Mouse (Mus musculus) spleen, adult 2 months (tissue): ENCODE measurements at regions not wholly inside any gene's neighbourhood (a gene's known extent, or its start where the extent isn't known, plus 50 kb on each side); places are given as distances from the start of the nearest gene placed in this dataset.

Experiments used
- DNase-seq, 2 experiments: peaks; one replicate each; pipeline versions ENCODE4 v3.0.0 to v3.0.0-alpha.2; 2012 to 2021; ENCODE audit warnings: low spot score in 2 of 2, low read depth in 1 of 2
- H3K27ac ChIP-seq: fragments of 200-500 bp; 2 replicates; pipeline ENCODE4 v1.5.1; 2012; ENCODE audit warnings: low read length, inconsistent platforms; ENCODE audit not compliant: insufficient read depth
- H3K27me3 ChIP-seq: fragments of 200-500 bp; 2 replicates; pipeline ENCODE4 v1.6.1; 2012; ENCODE audit warnings: mild to moderate bottlenecking, moderate library complexity, low read length, inconsistent platforms; ENCODE audit not compliant: control insufficient read depth, insufficient read depth
- H3K36me3 ChIP-seq: fragments of 200-500 bp; 2 replicates; pipeline ENCODE4 v1.6.1; 2012; ENCODE audit warnings: mild to moderate bottlenecking, low read length, inconsistent platforms; ENCODE audit not compliant: control insufficient read depth, insufficient read depth
- H3K4me1 ChIP-seq: fragments of 200-500 bp; 2 replicates; pipeline ENCODE4 v1.6.1; 2011; ENCODE audit warnings: inconsistent platforms; ENCODE audit not compliant: control insufficient read depth, insufficient read depth, insufficient read length
- H3K4me3 ChIP-seq: fragments of 200-500 bp; 2 replicates; pipeline ENCODE4 v1.5.1; 2011; ENCODE audit warnings: mild to moderate bottlenecking, inconsistent platforms; ENCODE audit not compliant: insufficient read depth, insufficient read length; ENCODE audit errors: extremely low read depth
- CTCF ChIP-seq: fragments of 200-500 bp; IDR thresholded peaks from 2 replicates; pipeline ENCODE4 v1.5.1; 2011; ENCODE audit warnings: mild to moderate bottlenecking, inconsistent platforms; ENCODE audit not compliant: insufficient read depth, insufficient read length, insufficient replicate concordance; ENCODE audit errors: extremely low read depth
- POLR2A ChIP-seq: fragments of 200-500 bp; IDR thresholded peaks from 2 replicates; pipeline ENCODE4 v1.6.1; 2011; ENCODE audit warnings: low read depth, low read length, inconsistent platforms
- whole genome bisulfite sequencing: fragments of 180-500 bp; shearing (Covaris S2); methylation state at CpG from one replicate; pipeline ENCODE4 v1.1.7; 2018; 5-methylcytosine and 5-hydroxymethylcytosine counted together

DNA sequence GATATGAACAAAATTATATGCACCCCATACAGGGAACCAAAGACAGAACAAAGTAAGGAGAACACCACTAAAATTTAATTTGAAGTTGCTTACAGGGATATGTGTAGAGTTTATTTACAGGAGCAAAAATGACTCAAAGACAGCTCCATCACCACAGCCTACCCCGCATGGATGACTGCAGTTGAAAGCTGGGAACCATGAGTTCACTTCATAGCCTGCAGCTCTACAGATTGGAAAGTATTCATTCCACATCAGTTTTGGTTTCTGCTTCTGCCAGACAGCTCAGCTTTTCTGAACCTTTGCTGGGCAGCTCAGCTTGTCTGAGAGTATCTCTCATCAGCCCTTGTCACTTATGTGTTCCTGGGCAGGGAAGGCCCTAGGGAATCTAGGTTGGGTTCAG, 160.6 kb upstream of the Sema3d start:
- WGBS: 100% methylated on average over 1 of the region's 1 CpGs
- no peaks in the 10 kb centered on the region for H3K4me1 ChIP-seq
- TF ChIP-seq CTCF (no peak), POLR2A (no peak)
- H3K4me3 ChIP-seq: no peak overlapping the region
- no peaks in the 10 kb centered on the region for H3K36me3 ChIP-seq
- H3K27me3 ChIP-seq: no peaks in the 10 kb centered on the region
- H3K27ac ChIP-seq: no peak overlapping the region
- DNase-seq: no peak

DNA sequence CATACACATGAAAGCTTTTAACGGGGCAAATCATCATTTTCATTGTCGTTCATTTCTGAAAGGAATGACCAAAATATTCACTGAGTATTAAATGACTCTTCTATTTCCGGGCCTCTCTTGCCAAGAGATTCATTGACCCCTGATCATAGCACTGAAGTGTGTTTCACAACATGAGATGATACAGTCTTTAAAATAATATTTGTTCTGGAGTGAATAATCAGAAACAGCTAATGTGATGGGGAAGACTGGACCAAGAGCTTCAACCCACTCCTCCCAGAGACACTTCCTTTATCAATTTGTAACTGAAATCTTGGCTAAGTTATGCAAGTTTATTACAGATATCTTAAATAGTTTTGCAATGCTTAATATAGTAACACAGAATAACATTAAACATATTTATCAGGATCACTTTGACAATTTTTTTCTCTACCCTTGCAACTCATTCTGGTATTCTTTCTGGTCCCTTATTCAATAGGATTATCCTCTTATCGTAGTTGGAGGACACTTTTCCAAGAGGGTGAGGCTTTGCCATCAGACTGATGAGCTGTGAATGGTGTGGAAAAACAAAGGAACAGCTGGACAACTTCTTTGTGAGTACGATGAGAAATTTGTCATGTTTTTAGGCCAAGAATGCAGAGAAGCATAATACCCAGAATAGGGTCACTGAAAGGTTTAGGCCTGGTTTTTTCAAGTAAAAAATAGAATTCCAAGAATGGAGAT, 149.6 kb upstream of the Sema3d start:
- no peak for DNase-seq
- TF ChIP-seq CTCF: no peak
- no peak for TF ChIP-seq POLR2A
- WGBS: 86% methylated on average over 5 of the region's 5 CpGs
- Histone ChIP-seq H3K27me3 (no peaks in the 10 kb centered on the region), H3K4me1 (no peaks in the 10 kb centered on the region), H3K27ac (no peak overlapping the region), H3K4me3 (no peak overlapping the region), H3K36me3 (no peaks in the 10 kb centered on the region)

- H3K36me3 ChIP-seq: no peaks in the 10 kb centered on the region
- no peak overlapping the region for H3K4me3 ChIP-seq
- H3K27ac ChIP-seq: no peak overlapping the region
- 81% methylated on average over 9 of the region's 9 CpGs for WGBS
- TF ChIP-seq POLR2A (no peak), CTCF (no peak)
- no peaks in the 10 kb centered on the region for H3K27me3 ChIP-seq
- no peaks in the 10 kb centered on the region for H3K4me1 ChIP-seq
- no peak for DNase-seq
These were observed 139.9 kb upstream of the Sema3d start for GRCm38 (mm10) chr5:12243179-12243805.

- Histone ChIP-seq H3K27ac (no peak overlapping the region), H3K27me3 (no peaks in the 10 kb centered on the region), H3K4me3 (no peak overlapping the region), H3K36me3 (no peaks in the 10 kb centered on the region), H3K4me1 (no peaks in the 10 kb centered on the region)
- WGBS: 39% methylated on average over 4 of the region's 4 CpGs
- no peak for DNase-seq
- no peak for TF ChIP-seq CTCF
- no peak for TF ChIP-seq POLR2A
These were observed 89.5 kb upstream of the Sema3d start for GRCm38 (mm10) chr5:12293685-12294084.

GRCm38 (mm10) chr5:12297331-12297730, 85.9 kb upstream of the Sema3d start:
- no peaks in the 10 kb centered on the region for H3K36me3 ChIP-seq
- no peaks in the 10 kb centered on the region for H3K27me3 ChIP-seq
- no peak overlapping the region for H3K27ac ChIP-seq
- no peak overlapping the region for H3K4me3 ChIP-seq
- WGBS: 90% methylated on average over 2 of the region's 2 CpGs
- TF ChIP-seq CTCF: no peak
- TF ChIP-seq POLR2A: no peak
- H3K4me1 ChIP-seq: no peaks in the 10 kb centered on the region
- no peak for DNase-seq

DNA sequence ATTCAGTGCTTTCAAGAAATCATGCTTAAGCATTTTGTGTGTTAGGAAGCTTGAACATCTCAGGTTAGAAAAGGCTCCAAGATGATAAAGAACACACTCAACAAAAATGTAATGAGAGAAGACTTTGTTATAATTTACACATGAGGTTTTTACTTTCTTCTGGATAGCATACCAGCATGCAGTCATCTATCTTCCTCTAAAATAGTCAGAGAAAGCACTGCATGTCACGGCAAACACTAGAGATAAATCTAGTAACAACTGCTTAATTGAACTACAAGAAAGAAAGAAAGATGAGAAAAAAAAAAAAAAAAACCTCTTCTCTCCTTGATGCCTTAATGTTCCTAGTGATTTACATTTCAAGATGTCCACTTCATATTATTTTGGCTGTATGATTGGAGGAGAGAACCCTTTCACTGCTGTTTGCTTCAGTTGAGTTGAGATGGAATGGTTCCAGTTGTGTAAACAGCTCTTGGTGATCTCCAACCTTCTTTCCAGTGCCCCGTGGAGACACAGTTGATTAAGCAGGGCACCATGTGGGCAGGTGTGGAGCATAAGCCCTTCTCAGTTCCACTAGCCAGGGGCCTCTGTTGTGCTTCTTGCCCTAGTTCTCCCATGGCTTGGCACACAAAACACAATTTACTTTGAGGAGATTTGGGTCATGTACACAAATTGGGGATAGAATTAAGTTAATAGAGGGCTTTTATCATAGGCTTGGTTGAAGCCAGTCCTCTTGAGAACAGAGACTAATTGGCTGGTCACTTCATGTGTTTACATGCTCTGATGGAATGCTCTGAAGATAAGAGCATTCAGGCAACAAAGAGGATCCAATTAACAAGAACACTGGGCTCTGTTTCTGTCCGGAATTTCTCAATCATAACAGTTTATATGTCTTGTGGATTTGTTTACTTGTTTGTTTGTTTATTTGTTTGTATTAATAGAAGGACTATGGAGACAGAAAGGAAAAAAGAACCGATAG, 81.1 kb upstream of the Sema3d start:
- no peak for DNase-seq

GRCm38 (mm10) chr5:12309408-12309807, 73.8 kb upstream of the Sema3d start:
- H3K36me3 ChIP-seq: no peaks in the 10 kb centered on the region
- TF ChIP-seq CTCF: no peak
- no peak for TF ChIP-seq POLR2A

More for the DNA sequence above, 81.1 kb upstream of the Sema3d start:
- Histone ChIP-seq H3K4me3 (no peak overlapping the region), H3K36me3 (no peaks in the 10 kb centered on the region), H3K27me3 (no peaks in the 10 kb centered on the region), H3K4me1 (no peaks in the 10 kb centered on the region), H3K27ac (no peak overlapping the region)
- 76% methylated on average over 4 of the region's 4 CpGs for WGBS
- no peak for TF ChIP-seq POLR2A
- TF ChIP-seq CTCF: no peak

More at GRCm38 (mm10) chr5:12309408-12309807, 73.8 kb upstream of the Sema3d start:
- no peak overlapping the region for H3K4me3 ChIP-seq
- DNase-seq: no peak
- no peaks in the 10 kb centered on the region for H3K27me3 ChIP-seq
- H3K27ac ChIP-seq: no peak overlapping the region
- no peaks in the 10 kb centered on the region for H3K4me1 ChIP-seq
